Mouse (Mus musculus) forebrain, postnatal 0 days (tissue): ENCODE measurements at regions not wholly inside any gene's neighbourhood (a gene's known extent, or its start where the extent isn't known, plus 50 kb on each side); places are given as distances from the start of the nearest gene placed in this dataset.
A peak's percentile ranks its signal among the peaks of the same experiment; 100 is the strongest.

Experiments
- ATAC-seq: fragments of 200-750 bp; cut with Nextera tagmentation; 2 replicates; pipeline ENCODE4 v1.8.0; 2017; ENCODE audit warnings: mild to moderate bottlenecking, moderate library complexity
- DNase-seq: peaks from one replicate; pipeline ENCODE4 v3.0.0-alpha.2; 2015
- H3K27ac ChIP-seq: fragments of 300-500 bp; sonication (generic); 2 replicates; pipeline ENCODE4 v1.5.1; 2014; ENCODE audit warnings: low read depth, mild to moderate bottlenecking, antibody characterized with exemption, low read length, moderate library complexity, mixed read lengths
- H3K27me3 ChIP-seq: fragments of 300-500 bp; sonication (generic); 2 replicates; pipeline ENCODE4 v1.6.1; 2014; ENCODE audit warnings: mild to moderate bottlenecking, low read length, mixed read lengths; ENCODE audit not compliant: insufficient read depth
- H3K36me3 ChIP-seq: fragments of 300-500 bp; sonication (generic); 2 replicates; pipeline ENCODE4 v1.6.1; 2014; ENCODE audit warnings: mild to moderate bottlenecking, moderate library complexity; ENCODE audit not compliant: insufficient read depth
- H3K4me1 ChIP-seq: fragments of 300-500 bp; sonication (generic); 2 replicates; pipeline ENCODE4 v1.6.1; 2014; ENCODE audit warnings: antibody characterized with exemption; ENCODE audit not compliant: insufficient read depth
- H3K4me2 ChIP-seq: fragments of 300-500 bp; sonication (generic); 2 replicates; pipeline ENCODE4 v1.6.1; 2014; ENCODE audit warnings: low read depth, mild to moderate bottlenecking, moderate library complexity
- H3K4me3 ChIP-seq: fragments of 300-500 bp; sonication (generic); 2 replicates; pipeline ENCODE4 v1.5.1; 2014; ENCODE audit warnings: low read depth, low read length, mixed read lengths
- H3K9ac ChIP-seq: fragments of 300-500 bp; sonication (generic); 2 replicates; pipeline ENCODE4 v1.6.1; 2014; ENCODE audit warnings: mild to moderate bottlenecking
- H3K9me3 ChIP-seq: fragments of 300-500 bp; sonication (generic); 2 replicates; pipeline ENCODE4 v1.6.1; 2016; ENCODE audit warnings: low read length
- CTCF ChIP-seq: sonication (generic); IDR thresholded peaks from 2 replicates; pipeline ENCODE4 v1.5.1; 2016; ENCODE audit warnings: antibody characterized with exemption, control low read depth, low read depth
- WGBS: fragments of 180-500 bp; shearing (Covaris S2); extraction: QIAGEN DNeasy Blood & Tissue Kit; methylation state at CpG from one replicate; pipeline ENCODE4 v1.1.7; 2014; 5-methylcytosine and 5-hydroxymethylcytosine counted together

DNA sequence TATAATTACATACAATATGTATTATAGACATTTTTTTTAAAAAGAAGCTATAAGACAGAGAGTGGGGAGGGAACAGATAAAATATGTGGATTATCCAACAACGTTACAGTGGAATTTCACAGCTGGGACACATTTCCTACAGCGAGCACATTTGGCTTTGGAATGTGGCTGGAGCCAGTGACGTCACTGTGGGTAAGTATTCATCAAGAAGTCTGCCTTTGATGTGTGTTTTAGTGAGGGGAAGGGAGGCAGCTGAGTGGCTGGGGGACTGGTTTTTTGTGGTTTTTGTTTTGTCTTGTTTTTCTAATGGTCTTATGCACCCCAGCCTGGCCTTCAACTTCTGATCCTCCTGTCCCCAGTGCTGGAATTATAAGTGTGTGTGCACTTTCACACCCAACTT lies 1161.2 kb upstream of the Gulo start:
- H3K4me2 ChIP-seq, result no peak overlapping the region
- 28% methylated on average over 3 of the region's 3 CpGs for WGBS
- TF ChIP-seq CTCF, result no peak
- no peaks in the 10 kb centered on the region for H3K4me1 ChIP-seq
- DNase-seq, result no peak
- no peak overlapping the region for H3K27ac ChIP-seq
- no peak overlapping the region for H3K4me3 ChIP-seq
- no peak overlapping the region for H3K9ac ChIP-seq
- H3K27me3 ChIP-seq, result no peaks in the 10 kb centered on the region
- H3K36me3 ChIP-seq, result no peaks in the 10 kb centered on the region
- H3K9me3 ChIP-seq, result no peaks in the 10 kb centered on the region
- ATAC-seq, result no peak

- ATAC-seq (no peak), DNase-seq (no peak)
- TF ChIP-seq CTCF, result no peak
- H3K27me3 ChIP-seq, result no peaks in the 10 kb centered on the region
- H3K27ac ChIP-seq, result no peak overlapping the region
- no peaks in the 10 kb centered on the region for H3K9me3 ChIP-seq
- H3K9ac ChIP-seq, result no peak overlapping the region
- H3K4me1 ChIP-seq, result no peaks in the 10 kb centered on the region
- 45% methylated on average over 1 of the region's 1 CpGs for WGBS
- H3K4me2 ChIP-seq, result no peak overlapping the region
- no peaks in the 10 kb centered on the region for H3K36me3 ChIP-seq
- H3K4me3 ChIP-seq, result no peak overlapping the region
Measured at GRCm38 (mm10) chr14:67169201-67169600, 1160.2 kb upstream of the Gulo start.

- H3K27ac ChIP-seq, result no peak overlapping the region
- no peak for TF ChIP-seq CTCF
- H3K4me3 ChIP-seq, result no peak overlapping the region
- H3K9ac ChIP-seq, result no peak overlapping the region
- ATAC-seq (no peak), DNase-seq (no peak)
- no peak overlapping the region for H3K4me2 ChIP-seq
- no peaks in the 10 kb centered on the region for H3K9me3 ChIP-seq
- no peaks in the 10 kb centered on the region for H3K27me3 ChIP-seq
- no peaks in the 10 kb centered on the region for H3K36me3 ChIP-seq
- WGBS, result 91% methylated on average over 10 of the region's 10 CpGs
- no peaks in the 10 kb centered on the region for H3K4me1 ChIP-seq
Measured at GRCm38 (mm10) chr14:67159996-67160395, 1151.0 kb upstream of the Gulo start.

DNA sequence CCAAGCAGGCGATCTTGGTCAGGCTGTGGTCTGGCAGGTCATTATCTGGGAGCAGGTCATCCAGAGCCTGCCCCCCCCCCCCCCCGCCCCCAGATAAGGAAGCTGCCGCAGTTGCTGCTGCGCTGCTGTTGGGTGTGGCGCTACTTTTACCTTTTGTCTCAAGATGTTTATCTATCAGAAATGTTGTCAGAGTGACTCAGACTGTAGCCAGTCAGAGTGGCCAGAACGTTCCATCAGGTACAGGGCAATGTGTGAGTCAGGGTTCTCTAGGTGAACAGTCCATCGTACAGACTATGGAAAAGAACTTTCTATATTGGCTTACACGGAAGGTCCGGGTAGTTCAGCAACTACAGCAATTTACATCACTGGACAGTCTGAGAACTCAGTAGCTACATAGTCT lies 1149.9 kb upstream of the Gulo start:
- H3K27ac ChIP-seq, result no peak overlapping the region
- no peaks in the 10 kb centered on the region for H3K9me3 ChIP-seq
- no peak for DNase-seq
- no peak for ATAC-seq
- no peaks in the 10 kb centered on the region for H3K27me3 ChIP-seq
- no peak overlapping the region for H3K9ac ChIP-seq
- no peak for TF ChIP-seq CTCF
- WGBS, result 90% methylated on average over 9 of the region's 9 CpGs
- no peaks in the 10 kb centered on the region for H3K36me3 ChIP-seq
- no peaks in the 10 kb centered on the region for H3K4me1 ChIP-seq
- H3K4me2 ChIP-seq, result no peak overlapping the region
- H3K4me3 ChIP-seq, result no peak overlapping the region

GRCm38 (mm10) chr14:67156366-67156765 lies 1147.4 kb upstream of the Gulo start:
- no peaks in the 10 kb centered on the region for H3K27me3 ChIP-seq
- no peak overlapping the region for H3K9ac ChIP-seq
- WGBS, result 59% methylated on average over 8 of the region's 8 CpGs
- H3K36me3 ChIP-seq, result no peaks in the 10 kb centered on the region
- no peak overlapping the region for H3K27ac ChIP-seq
- DNase-seq (no peak), ATAC-seq (no peak)
- no peaks in the 10 kb centered on the region for H3K9me3 ChIP-seq
- no peak overlapping the region for H3K4me3 ChIP-seq
- H3K4me1 ChIP-seq, result no peaks in the 10 kb centered on the region
- no peak for TF ChIP-seq CTCF
- H3K4me2 ChIP-seq, result no peak overlapping the region

DNA sequence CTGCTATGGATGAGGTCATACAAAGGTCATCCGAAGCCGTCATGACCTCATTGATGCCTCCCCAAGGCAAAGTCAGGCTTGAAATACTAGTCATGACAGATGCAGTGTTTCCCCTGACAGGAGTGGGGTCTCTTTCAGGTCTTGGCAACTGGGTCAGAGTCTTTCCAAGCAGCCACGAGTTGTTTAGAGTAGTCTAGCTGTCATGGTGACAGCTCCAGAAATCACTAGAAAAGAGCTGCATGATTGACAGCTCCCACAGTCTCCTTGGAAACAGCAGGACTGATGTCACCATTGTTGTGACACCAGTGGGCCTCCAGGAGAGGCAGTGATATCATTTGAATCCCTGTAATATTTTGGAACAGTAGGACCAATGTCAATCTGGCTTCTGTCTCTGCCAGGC lies 1144.6 kb upstream of the Gulo start:
- 52% methylated on average over 3 of the region's 3 CpGs for WGBS

GRCm38 (mm10) chr14:67149961-67150471 lies 1141.0 kb upstream of the Gulo start:
- Histone ChIP-seq H3K9ac (no peak overlapping the region), H3K27ac (no peak overlapping the region), H3K4me1 (no peaks in the 10 kb centered on the region), H3K36me3 (no peaks in the 10 kb centered on the region), H3K4me2 (no peak overlapping the region), H3K4me3 (no peak overlapping the region), H3K9me3 (no peaks in the 10 kb centered on the region), H3K27me3 (no peaks in the 10 kb centered on the region)
- peak; percentile 38; the same call in 1 of the 2 replicates for TF ChIP-seq CTCF
- no peak for ATAC-seq
- DNase-seq, result no peak
- 50% methylated on average over 7 of the region's 7 CpGs for WGBS

More for the DNA sequence above, 1144.6 kb upstream of the Gulo start:
- no peaks in the 10 kb centered on the region for H3K27me3 ChIP-seq
- no peak for TF ChIP-seq CTCF
- no peaks in the 10 kb centered on the region for H3K36me3 ChIP-seq
- H3K4me2 ChIP-seq, result no peak overlapping the region
- no peak overlapping the region for H3K4me3 ChIP-seq
- DNase-seq, result no peak
- no peak; the same call in 1 of the 2 replicates for ATAC-seq
- no peaks in the 10 kb centered on the region for H3K9me3 ChIP-seq
- no peak overlapping the region for H3K27ac ChIP-seq
- H3K9ac ChIP-seq, result no peak overlapping the region
- H3K4me1 ChIP-seq, result no peaks in the 10 kb centered on the region
